Mouse (Mus musculus) forebrain, embryonic 14.5 days (tissue): ENCODE measurements around the gene Primpol. TPM values are rescaled to one million over a fixed set of nuclear protein-coding genes. Genes with fewer than 3 reads are reported as not detected.

Source experiments
- ATAC-seq: fragments of 200-750 bp; cut with Nextera tagmentation; 2 replicates; pipeline ENCODE4 v1.8.0; 2017; ENCODE audit warnings: mild to moderate bottlenecking, moderate library complexity
- DNase-seq: peaks from one replicate; pipeline ENCODE4 v3.0.0-alpha.2; 2015; ENCODE audit warnings: low spot score
- H3K27ac ChIP-seq: fragments of 300-500 bp; sonication (generic); 2 replicates; pipeline ENCODE4 v1.5.1; 2014; ENCODE audit warnings: low read depth, mild to moderate bottlenecking, control low read depth, low read length, moderate library complexity
- H3K27me3 ChIP-seq: fragments of 300-500 bp; sonication (generic); replicated peaks from 2 replicates; pipeline ENCODE4 v1.6.1; 2014; ENCODE audit warnings: low read length, control low read depth, mixed read lengths; ENCODE audit not compliant: control insufficient read depth, insufficient read depth
- H3K36me3 ChIP-seq: fragments of 300-500 bp; sonication (generic); 2 replicates; pipeline ENCODE4 v1.6.1; 2014; ENCODE audit warnings: low read length, control low read depth; ENCODE audit not compliant: control insufficient read depth, insufficient read depth
- H3K4me1 ChIP-seq: fragments of 300-500 bp; sonication (generic); 2 replicates; pipeline ENCODE4 v1.6.1; 2014; ENCODE audit warnings: antibody characterized with exemption, low read length, control low read depth; ENCODE audit not compliant: control insufficient read depth, insufficient read depth
- H3K4me2 ChIP-seq: fragments of 300-500 bp; sonication (generic); 2 replicates; pipeline ENCODE4 v1.6.1; 2014; ENCODE audit warnings: mild to moderate bottlenecking, control low read depth, low read length
- H3K4me3 ChIP-seq: fragments of 300-500 bp; sonication (generic); 2 replicates; pipeline ENCODE4 v1.5.1; 2014; ENCODE audit warnings: low read depth, low read length, control low read depth
- H3K9ac ChIP-seq: fragments of 300-500 bp; sonication (generic); 2 replicates; pipeline ENCODE4 v1.6.1; 2014; ENCODE audit warnings: mild to moderate bottlenecking, low read length, control low read depth, moderate library complexity
- H3K9me3 ChIP-seq: fragments of 300-500 bp; sonication (generic); replicated peaks from 2 replicates; pipeline ENCODE4 v1.6.1; 2016; ENCODE audit warnings: low read length, control low read depth, mixed read lengths; ENCODE audit not compliant: control insufficient read depth
- WGBS: fragments of 180-500 bp; shearing (Covaris S2); extraction: QIAGEN DNeasy Blood & Tissue Kit; methylation state at CpG from one replicate; pipeline ENCODE4 v1.1.7; 2014; 5-methylcytosine and 5-hydroxymethylcytosine counted together
- polyA plus RNA-seq: library from polyadenylated mRNA; unstranded; fragments of >200 nt; fragmentation: Nextera tagmentation; extraction: Ambion mirVana; gene quantifications from 2 replicates; pipeline ENCODE4 v1.2.1, GENCODE M21; 2014

The Primpol gene
- polyA plus RNA-seq, 1 experiment from 2014 or later, result 6.7 TPM

DNA sequence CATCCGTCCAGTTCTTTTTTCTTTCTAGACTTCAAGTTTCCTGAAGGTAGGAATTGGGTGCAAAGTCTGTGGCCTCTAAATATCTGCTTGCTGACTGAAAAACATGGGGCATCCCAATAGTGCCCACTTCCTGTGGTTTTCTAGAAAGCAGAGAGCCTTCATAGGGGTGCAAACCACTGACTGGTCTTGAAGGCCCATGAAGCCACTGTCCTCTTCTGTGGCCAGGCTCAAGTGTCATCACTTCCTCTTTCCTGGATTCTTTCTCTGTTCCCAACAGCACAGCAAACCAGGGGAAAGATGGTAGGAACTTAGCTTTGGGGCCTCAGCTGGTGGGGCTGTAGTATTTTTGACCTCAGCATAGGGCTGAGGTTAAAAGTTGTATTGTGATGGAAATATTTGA is 11.6 kb upstream of the Primpol start:
- H3K4me2 ChIP-seq, result no peak overlapping the region
- no peak for ATAC-seq
- no peaks in the 10 kb centered on the region for H3K4me1 ChIP-seq
- H3K9ac ChIP-seq, result no peak overlapping the region
- H3K27me3 ChIP-seq, result no peaks in the 10 kb centered on the region
- H3K36me3 ChIP-seq, result peaks cover 35% of the 10 kb centered on the region
- H3K4me3 ChIP-seq, result no peak overlapping the region
- no peaks in the 10 kb centered on the region for H3K9me3 ChIP-seq
- DNase-seq, result no peak
- no peak overlapping the region for H3K27ac ChIP-seq
- 100% methylated on average over 1 of the region's 1 CpGs for WGBS

DNA sequence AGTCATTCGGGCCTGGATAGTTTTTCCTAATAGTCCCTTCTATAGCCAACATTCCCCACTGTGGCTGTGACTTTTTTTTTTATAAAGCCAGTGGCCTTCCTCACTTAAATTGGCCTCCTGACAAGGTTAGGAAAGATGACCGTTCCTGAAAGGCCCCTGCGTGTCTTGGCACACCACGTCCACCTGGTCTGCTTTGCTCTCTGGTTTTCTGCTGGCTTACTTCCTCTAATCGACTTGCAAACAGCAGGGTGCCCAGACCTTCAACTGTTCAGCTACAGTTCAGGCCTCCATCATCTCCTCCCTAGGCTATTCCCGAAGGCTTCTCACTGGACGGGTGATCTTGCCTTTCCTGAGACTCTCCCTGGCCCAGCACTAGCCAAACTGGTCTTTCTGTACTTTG is 10.9 kb upstream of the Primpol start:
- Histone ChIP-seq H3K4me2 (no peak overlapping the region), H3K36me3 (peaks cover 27% of the 10 kb centered on the region), H3K4me3 (no peak overlapping the region), H3K4me1 (no peaks in the 10 kb centered on the region), H3K27me3 (no peaks in the 10 kb centered on the region), H3K9ac (no peak overlapping the region), H3K27ac (no peak overlapping the region), H3K9me3 (no peaks in the 10 kb centered on the region)
- DNase-seq (no peak), ATAC-seq (no peak)
- 80% methylated on average over 7 of the region's 7 CpGs for WGBS

- Histone ChIP-seq H3K4me2 (no peak overlapping the region), H3K4me3 (no peak overlapping the region), H3K4me1 (no peaks in the 10 kb centered on the region), H3K27ac (no peak overlapping the region), H3K36me3 (peaks cover 15% of the 10 kb centered on the region), H3K9ac (no peak overlapping the region), H3K27me3 (no peaks in the 10 kb centered on the region), H3K9me3 (no peaks in the 10 kb centered on the region)
- DNase-seq, result no peak
- 97% methylated on average over 5 of the region's 5 CpGs for WGBS
- ATAC-seq, result no peak
Measured at GRCm38 (mm10) chr8:46626642-46627041, 9.6 kb upstream of the Primpol start.

GRCm38 (mm10) chr8:46625166-46625565 is 8.2 kb upstream of the Primpol start:
- Histone ChIP-seq H3K36me3 (peaks cover 1% of the 10 kb centered on the region; the same call in 1 of the 2 replicates), H3K4me1 (no peaks in the 10 kb centered on the region), H3K9me3 (no peaks in the 10 kb centered on the region), H3K9ac (no peak overlapping the region), H3K4me3 (no peak overlapping the region), H3K4me2 (no peak overlapping the region), H3K27me3 (no peaks in the 10 kb centered on the region), H3K27ac (no peak overlapping the region)
- DNase-seq, result no peak
- ATAC-seq, result no peak
- 75% methylated on average over 1 of the region's 1 CpGs for WGBS

GRCm38 (mm10) chr8:46622446-46623270 is 5.6 kb upstream of the Primpol start:
- Histone ChIP-seq H3K4me2 (no peak overlapping the region), H3K9ac (no peak overlapping the region)
- no peak for ATAC-seq

GRCm38 (mm10) chr8:46618639-46619320 is 1.8 kb upstream of the Primpol start:
- peak overlapping the region; percentile 96 for H3K4me2 ChIP-seq
- peak overlapping the region; percentile 79 for H3K4me3 ChIP-seq
- WGBS, result 2% methylated on average over 10 of the region's 10 CpGs
- no peaks in the 10 kb centered on the region for H3K36me3 ChIP-seq
- H3K27ac ChIP-seq, result no peak overlapping the region
- DNase-seq (peak; percentile 14), ATAC-seq (no peak)
- peaks cover 12% of the 10 kb centered on the region for H3K4me1 ChIP-seq
- H3K9ac ChIP-seq, result peak overlapping the region; percentile 98
- H3K9me3 ChIP-seq, result no peaks in the 10 kb centered on the region
- H3K27me3 ChIP-seq, result no peaks in the 10 kb centered on the region

More at GRCm38 (mm10) chr8:46622446-46623270, 5.6 kb upstream of the Primpol start:
- Histone ChIP-seq H3K9me3 (no peaks in the 10 kb centered on the region), H3K27ac (no peak overlapping the region), H3K36me3 (no peaks in the 10 kb centered on the region), H3K4me3 (no peak overlapping the region), H3K27me3 (no peaks in the 10 kb centered on the region), H3K4me1 (peaks cover 12% of the 10 kb centered on the region)
- no peak for DNase-seq
- WGBS, result 81% methylated on average over 9 of the region's 9 CpGs

- DNase-seq (peak; percentile 41), ATAC-seq (peak; percentile 59; the same call in 1 of the 2 replicates)
- Histone ChIP-seq H3K36me3 (no peaks in the 10 kb centered on the region), H3K4me3 (peak overlapping the region; percentile 79), H3K9ac (peak overlapping the region; percentile 98), H3K27ac (peak overlapping the region; percentile 96), H3K4me2 (peak overlapping the region; percentile 96), H3K4me1 (peaks cover 12% of the 10 kb centered on the region), H3K9me3 (no peaks in the 10 kb centered on the region), H3K27me3 (no peaks in the 10 kb centered on the region)
- under 1% methylated on average over 38 of the region's 38 CpGs for WGBS
Measured at GRCm38 (mm10) chr8:46617690-46618620, 943 bp upstream of the Primpol start.

DNA sequence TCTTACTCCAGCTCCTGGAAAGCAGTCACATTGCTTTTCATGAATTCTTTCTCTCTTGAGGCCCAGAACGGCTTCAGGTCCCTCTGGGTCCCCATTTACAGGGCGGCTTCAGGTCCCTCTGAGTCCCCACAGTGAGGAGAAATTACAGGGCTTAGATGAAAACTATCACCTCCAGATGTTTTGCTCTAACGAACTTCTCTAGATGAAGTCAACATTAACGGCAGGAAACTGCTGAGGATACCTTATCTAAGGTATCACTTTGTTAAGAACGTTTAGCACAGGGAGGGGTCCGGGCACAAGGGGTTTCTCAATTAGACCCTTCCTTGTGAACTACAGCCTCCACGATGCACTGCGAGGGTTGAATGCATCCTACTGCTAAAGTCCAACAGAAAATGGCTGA is 1.1 kb downstream of the Primpol start:
- no peak overlapping the region for H3K4me3 ChIP-seq
- H3K9ac ChIP-seq, result no peak overlapping the region
- H3K27ac ChIP-seq, result no peak overlapping the region
- no peaks in the 10 kb centered on the region for H3K9me3 ChIP-seq
- H3K27me3 ChIP-seq, result no peaks in the 10 kb centered on the region
- no peak for ATAC-seq
- DNase-seq, result no peak
- H3K36me3 ChIP-seq, result no peaks in the 10 kb centered on the region
- WGBS, result 89% methylated on average over 8 of the region's 8 CpGs
- H3K4me1 ChIP-seq, result peaks cover 12% of the 10 kb centered on the region
- no peak overlapping the region for H3K4me2 ChIP-seq
